Mouse (Mus musculus) intestine, postnatal 0 days (tissue): Measurements from ENCODE around the gene Zbtb20. TPM values are rescaled to one million over a fixed set of nuclear protein-coding genes. Genes with fewer than 3 reads are reported as not detected.

Experiments used
- ATAC-seq: fragments of 200-750 bp; cut with Nextera tagmentation; 2 replicates; pipeline ENCODE4 v1.8.0; 2017; ENCODE audit warnings: mild to moderate bottlenecking, moderate TSS enrichment, moderate library complexity
- H3K27ac ChIP-seq: fragments of 300-500 bp; sonication (generic); 2 replicates; pipeline ENCODE4 v1.5.1; 2014; ENCODE audit warnings: mild to moderate bottlenecking, low read depth, low read length, moderate library complexity
- H3K27me3 ChIP-seq: fragments of 300-500 bp; sonication (generic); replicated peaks from 2 replicates; pipeline ENCODE4 v1.6.1; 2014; ENCODE audit warnings: low read length, mixed read lengths; ENCODE audit not compliant: control insufficient read depth, insufficient read depth
- H3K36me3 ChIP-seq: fragments of 300-500 bp; sonication (generic); 2 replicates; pipeline ENCODE4 v1.6.1; 2014; ENCODE audit warnings: mild to moderate bottlenecking, moderate library complexity; ENCODE audit not compliant: control insufficient read depth, insufficient read depth
- H3K4me1 ChIP-seq: fragments of 300-500 bp; sonication (generic); replicated peaks from 2 replicates; pipeline ENCODE4 v1.6.1; 2014; ENCODE audit warnings: antibody characterized with exemption, low read length, mixed read lengths; ENCODE audit not compliant: control insufficient read depth, insufficient read depth
- H3K4me2 ChIP-seq: fragments of 300-500 bp; sonication (generic); replicated peaks from 2 replicates; pipeline ENCODE4 v1.6.1; 2014; ENCODE audit warnings: low read depth, mild to moderate bottlenecking, moderate library complexity
- H3K4me3 ChIP-seq: fragments of 300-500 bp; sonication (generic); 2 replicates; pipeline ENCODE4 v1.5.1; 2014; ENCODE audit warnings: low read depth, low read length
- H3K9ac ChIP-seq: fragments of 300-500 bp; sonication (generic); 2 replicates; pipeline ENCODE4 v1.6.1; 2014; ENCODE audit warnings: mild to moderate bottlenecking, low read depth, low read length
- H3K9me3 ChIP-seq: fragments of 300-500 bp; sonication (generic); 2 replicates; pipeline ENCODE4 v1.6.1; 2016; ENCODE audit warnings: mixed run types; ENCODE audit not compliant: control insufficient read depth
- CTCF ChIP-seq: sonication (generic); IDR thresholded peaks from 2 replicates; pipeline ENCODE4 v1.5.1; 2016; ENCODE audit warnings: low read depth, mild to moderate bottlenecking, control low read depth, antibody characterized with exemption, moderate library complexity
- WGBS: fragments of 180-500 bp; shearing (Covaris S2); extraction: QIAGEN DNeasy Blood & Tissue Kit; methylation state at CpG from one replicate; pipeline ENCODE4 v1.1.7; 2014; 5-methylcytosine and 5-hydroxymethylcytosine counted together
- polyA plus RNA-seq: library from polyadenylated mRNA; unstranded; fragments of >200 nt; fragmentation: Nextera tagmentation; extraction: Ambion mirVana; gene quantifications from 2 replicates; pipeline ENCODE4 v1.2.1, GENCODE M21; 2015

The Zbtb20 gene
- polyA plus RNA-seq, 1 experiment from 2014 or later = 10.6 TPM

GRCm38 (mm10) chr16:43592062-43592461 is 716.4 kb downstream of the Zbtb20 start:
- no peak for ATAC-seq
- WGBS = 67% methylated on average over 5 of the region's 5 CpGs

DNA sequence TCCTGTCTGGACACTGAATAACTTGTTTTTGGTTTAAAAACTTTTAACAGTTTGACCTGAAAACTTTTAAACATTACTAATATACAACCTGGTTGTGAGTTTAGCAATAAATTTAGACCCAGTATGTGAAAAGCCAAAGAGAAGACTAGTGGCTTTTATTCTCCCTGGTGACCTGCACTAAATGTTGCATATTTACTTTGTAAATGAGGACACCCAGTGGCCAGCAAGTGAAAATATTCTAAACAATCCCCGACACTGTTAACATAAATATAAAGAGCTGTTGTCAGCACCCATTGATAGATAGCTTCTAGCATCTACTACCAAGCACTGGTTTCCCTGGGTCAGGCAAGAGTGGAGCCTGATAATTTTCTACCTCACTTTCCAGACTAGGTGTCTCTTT is 717.1 kb downstream of the Zbtb20 start:
- ATAC-seq = no peak
- WGBS = 8% methylated on average over 1 of the region's 1 CpGs

More at GRCm38 (mm10) chr16:43592062-43592461, 716.4 kb downstream of the Zbtb20 start:
- H3K4me1 ChIP-seq = peaks cover 2% of the 10 kb centered on the region; the same call in 1 of the 2 replicates
- H3K36me3 ChIP-seq = no peaks in the 10 kb centered on the region
- no peak overlapping the region for H3K4me3 ChIP-seq
- H3K4me2 ChIP-seq = no peak overlapping the region
- no peaks in the 10 kb centered on the region for H3K27me3 ChIP-seq
- no peaks in the 10 kb centered on the region for H3K9me3 ChIP-seq
- no peak for TF ChIP-seq CTCF
- H3K27ac ChIP-seq = no peak overlapping the region
- no peak overlapping the region for H3K9ac ChIP-seq

GRCm38 (mm10) chr16:43597375-43598060 is 721.8 kb downstream of the Zbtb20 start:
- Histone ChIP-seq H3K36me3 (no peaks in the 10 kb centered on the region), H3K27ac (no peak overlapping the region), H3K9ac (no peak overlapping the region), H3K4me2 (no peak overlapping the region), H3K4me1 (no peaks in the 10 kb centered on the region), H3K9me3 (no peaks in the 10 kb centered on the region), H3K4me3 (no peak overlapping the region), H3K27me3 (no peaks in the 10 kb centered on the region)
- ATAC-seq = no peak
- no peak for TF ChIP-seq CTCF
- WGBS = 56% methylated on average over 7 of the region's 7 CpGs

More for the DNA sequence above, 717.1 kb downstream of the Zbtb20 start:
- Histone ChIP-seq H3K4me1 (0 out of 2 replicates have a peak, but pooled peaks cover 2% of the 10 kb centered on the region), H3K9me3 (no peaks in the 10 kb centered on the region), H3K36me3 (no peaks in the 10 kb centered on the region), H3K27me3 (no peaks in the 10 kb centered on the region), H3K4me3 (no peak overlapping the region), H3K27ac (no peak overlapping the region), H3K4me2 (no peak overlapping the region), H3K9ac (no peak overlapping the region)
- peak; percentile 63 for TF ChIP-seq CTCF

GRCm38 (mm10) chr16:43599707-43600106 is 724.0 kb downstream of the Zbtb20 start:
- Histone ChIP-seq H3K9me3 (no peaks in the 10 kb centered on the region), H3K4me1 (no peaks in the 10 kb centered on the region), H3K4me3 (no peak overlapping the region), H3K9ac (no peak overlapping the region), H3K27me3 (no peaks in the 10 kb centered on the region), H3K27ac (no peak overlapping the region), H3K36me3 (no peaks in the 10 kb centered on the region), H3K4me2 (no peak overlapping the region)
- TF ChIP-seq CTCF = no peak
- 84% methylated on average over 2 of the region's 2 CpGs for WGBS
- no peak for ATAC-seq

GRCm38 (mm10) chr16:43602573-43602972 is 726.9 kb downstream of the Zbtb20 start:
- Histone ChIP-seq H3K4me3 (no peak overlapping the region), H3K4me1 (no peaks in the 10 kb centered on the region), H3K27me3 (no peaks in the 10 kb centered on the region), H3K9ac (no peak overlapping the region), H3K27ac (no peak overlapping the region), H3K9me3 (no peaks in the 10 kb centered on the region), H3K36me3 (no peaks in the 10 kb centered on the region), H3K4me2 (no peak overlapping the region)
- 70% methylated on average over 4 of the region's 4 CpGs for WGBS
- no peak for TF ChIP-seq CTCF
- no peak for ATAC-seq

DNA sequence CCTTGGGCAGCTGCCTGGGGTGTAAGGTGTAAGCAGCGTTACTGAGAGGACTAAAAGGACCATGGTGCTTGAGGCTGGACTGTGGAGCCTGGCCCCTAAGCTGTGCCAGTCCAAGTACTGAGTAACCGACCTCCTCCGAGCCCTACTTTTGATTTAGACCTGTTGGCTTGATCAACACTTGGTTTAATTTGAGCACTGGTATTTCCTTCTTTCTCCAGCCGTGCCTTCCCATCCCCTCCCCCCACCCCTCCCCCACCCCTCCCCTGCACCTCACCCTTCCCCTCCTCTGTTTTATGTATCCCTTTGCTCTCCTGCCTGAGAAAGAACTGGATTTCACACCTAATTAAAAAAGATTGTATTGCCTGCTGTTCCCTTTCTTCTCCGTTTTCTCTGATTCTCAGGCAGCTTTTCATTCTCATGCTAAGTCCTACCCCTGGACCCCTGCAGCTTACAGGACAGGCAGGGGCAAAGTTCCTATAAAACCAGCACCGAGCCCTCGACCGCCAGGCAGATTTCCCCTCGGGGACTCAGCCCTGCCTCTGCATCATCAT is 728.0 kb downstream of the Zbtb20 start:
- 41% methylated on average over 9 of the region's 9 CpGs for WGBS
- no peaks in the 10 kb centered on the region for H3K4me1 ChIP-seq

More for the DNA sequence above, 728.0 kb downstream of the Zbtb20 start:
- Histone ChIP-seq H3K9ac (no peak overlapping the region), H3K27ac (no peak overlapping the region), H3K36me3 (no peaks in the 10 kb centered on the region), H3K9me3 (no peaks in the 10 kb centered on the region), H3K27me3 (no peaks in the 10 kb centered on the region), H3K4me3 (no peak overlapping the region), H3K4me2 (no peak overlapping the region)
- ATAC-seq = no peak
- TF ChIP-seq CTCF = no peak
